Comparison of ENCODE assay signal across 12 mouse cellular contexts in genomic region chr3:30080827-30081226, GRCm38 (mm10).
DNase-seq lines count a peak whose midpoint lies in the region; ATAC-seq lines count a peak whose summit lies in the region.
"Had no signal": no experiment of that assay in that cellular context is flagged by ENCODE, and none has a peak within 500 bp of the region (broad histone marks: within the 10 kb centered on the region; RNA-seq: fewer than 3 reads in every experiment).

No protein-coding gene starts in this region.

- no peak overlapping the region for H3K4me3 ChIP-seq in hindbrain, embryonic 16.5 days (ENCODE audit: low read length)
- no peak overlapping the region for H3K4me3 ChIP-seq in hindbrain, embryonic 13.5 days
- no peak overlapping the region for H3K4me3 ChIP-seq in lung, embryonic 16.5 days (ENCODE audit: low read length)
- no peak overlapping the region for H3K4me3 ChIP-seq in limb, embryonic 11.5 days (ENCODE audit: low read depth, low read length)

- peak; percentile 64 for DNase-seq in adrenal gland, postnatal 10 days
- DNase-seq in adrenal gland, adult 8-10 months = no peak
- DNase-seq in lung, postnatal 4 days = no peak
- DNase-seq in limb, embryonic 11.5 days (ENCODE audit: low spot score) = no peak
- DNase-seq: cerebellum, adult 18-20 months; midbrain, embryonic 14.5 days had no signal

- H3K4me2 ChIP-seq in hindbrain, embryonic 16.5 days (ENCODE audit: low read length) = no peak overlapping the region
- H3K4me2 ChIP-seq in hindbrain, embryonic 13.5 days = no peak overlapping the region
- H3K4me2 ChIP-seq in lung, embryonic 16.5 days (ENCODE audit: low read depth, low read length) = no peak overlapping the region
- H3K4me2 ChIP-seq in limb, embryonic 11.5 days (ENCODE audit: low read depth, severe bottlenecking) = no peak overlapping the region
- H3K4me2 ChIP-seq: heart, embryonic 11.5 days had no signal

- H3K27ac ChIP-seq in hindbrain, embryonic 16.5 days (ENCODE audit: low read depth, low read length) = no peak overlapping the region
- H3K27ac ChIP-seq in hindbrain, embryonic 13.5 days = no peak overlapping the region
- peak overlapping the region; percentile 2; the same call in 1 of the 2 replicates for H3K27ac ChIP-seq in lung, embryonic 16.5 days (ENCODE audit: low read length)
- peak overlapping the region; percentile 62 for H3K27ac ChIP-seq in limb, embryonic 11.5 days (replicated peaks; ENCODE audit: low read depth, low read length)
- H3K27ac ChIP-seq: liver, embryonic 14.5 days had no signal

- WGBS in hindbrain, embryonic 16.5 days = 63% methylated on average over 7 of the region's 7 CpGs
- WGBS in hindbrain, embryonic 13.5 days = 64% methylated on average over 7 of the region's 7 CpGs
- WGBS in lung, embryonic 16.5 days = 63% methylated on average over 7 of the region's 7 CpGs
- 64% methylated on average over 7 of the region's 7 CpGs for WGBS in limb, embryonic 11.5 days

- H3K36me3 ChIP-seq in hindbrain, embryonic 16.5 days (ENCODE audit: control insufficient read depth, insufficient read depth, low read length) = no peaks in the 10 kb centered on the region
- no peaks in the 10 kb centered on the region for H3K36me3 ChIP-seq in hindbrain, embryonic 13.5 days
- no peaks in the 10 kb centered on the region for H3K36me3 ChIP-seq in lung, embryonic 16.5 days (ENCODE audit: control insufficient read depth, insufficient read depth, low read length)
- H3K36me3 ChIP-seq in limb, embryonic 11.5 days (ENCODE audit: control insufficient read depth, insufficient read depth, low read length) = no peaks in the 10 kb centered on the region; the same call in 1 of the 2 replicates

- 0 out of 2 replicates have a peak, but pooled peaks have one; percentile 56 for ATAC-seq in hindbrain, embryonic 16.5 days
- ATAC-seq in hindbrain, embryonic 13.5 days (ENCODE audit: low FRiP score) = no peak
- peak; percentile 49; the same call in 1 of the 2 replicates for ATAC-seq in lung, embryonic 16.5 days (ENCODE audit: low read depth)
- no peak for ATAC-seq in limb, embryonic 11.5 days (ENCODE audit: insufficient number of reproducible peaks, low FRiP score, low TSS enrichment, low read depth)
- no peak for ATAC-seq in inflammation-experienced regulatory T-cells, adult 6 months

- H3K4me1 ChIP-seq in hindbrain, embryonic 16.5 days (ENCODE audit: control insufficient read depth, insufficient read depth, low read depth, low read length) = no peaks in the 10 kb centered on the region; the same call in 1 of the 2 replicates
- H3K4me1 ChIP-seq in hindbrain, embryonic 13.5 days (replicated peaks) = no peaks in the 10 kb centered on the region
- H3K4me1 ChIP-seq in lung, embryonic 16.5 days (replicated peaks; ENCODE audit: control insufficient read depth, insufficient read depth, low read length) = peaks cover 17% of the 10 kb centered on the region
- peaks cover 17% of the 10 kb centered on the region; the same call in 1 of the 2 replicates for H3K4me1 ChIP-seq in limb, embryonic 11.5 days (ENCODE audit: control insufficient read depth, insufficient read depth, low read length)

- H3K27me3 ChIP-seq in hindbrain, embryonic 16.5 days (replicated peaks; ENCODE audit: control insufficient read depth, insufficient read depth, low read length) = no peaks in the 10 kb centered on the region
- no peaks in the 10 kb centered on the region for H3K27me3 ChIP-seq in hindbrain, embryonic 13.5 days
- H3K27me3 ChIP-seq in lung, embryonic 16.5 days (ENCODE audit: control insufficient read depth, insufficient read depth, low read depth, low read length) = no peaks in the 10 kb centered on the region
- H3K27me3 ChIP-seq in limb, embryonic 11.5 days (ENCODE audit: control insufficient read depth, insufficient read depth, low read length) = no peaks in the 10 kb centered on the region

- no peak overlapping the region for H3K9ac ChIP-seq in hindbrain, embryonic 16.5 days (ENCODE audit: low read depth, low read length)
- no peak overlapping the region for H3K9ac ChIP-seq in hindbrain, embryonic 13.5 days
- no peak overlapping the region for H3K9ac ChIP-seq in lung, embryonic 16.5 days (ENCODE audit: low read length)
- no peak overlapping the region for H3K9ac ChIP-seq in limb, embryonic 11.5 days (ENCODE audit: low read length)
- H3K9ac ChIP-seq: liver, embryonic 14.5 days had no signal

- no peaks in the 10 kb centered on the region for H3K9me3 ChIP-seq in hindbrain, embryonic 16.5 days (ENCODE audit: control insufficient read depth, low read length)
- H3K9me3 ChIP-seq in hindbrain, embryonic 13.5 days = no peaks in the 10 kb centered on the region
- H3K9me3 ChIP-seq in lung, embryonic 16.5 days (ENCODE audit: control insufficient read depth, low read length) = no peaks in the 10 kb centered on the region
- no peaks in the 10 kb centered on the region for H3K9me3 ChIP-seq in limb, embryonic 11.5 days (ENCODE audit: control insufficient read depth, low read length)

Comparison
In these comparisons a context has a peak if more than half of its experiments do, and no peak if none do; other contexts are left out.
1. ATAC-seq: peak in hindbrain, embryonic 16.5 days (single experiment) and lung, embryonic 16.5 days (single experiment); none in hindbrain, embryonic 13.5 days (single experiment), limb, embryonic 11.5 days (single experiment) and inflammation-experienced regulatory T-cells, adult 6 months (single experiment).
2. H3K27ac ChIP-seq: peak in lung, embryonic 16.5 days (single experiment) and limb, embryonic 11.5 days (single experiment); none in hindbrain, embryonic 16.5 days (single experiment) and hindbrain, embryonic 13.5 days (single experiment).